29 mouse cellular contexts compared by ENCODE assay signal in the genomic region with DNA sequence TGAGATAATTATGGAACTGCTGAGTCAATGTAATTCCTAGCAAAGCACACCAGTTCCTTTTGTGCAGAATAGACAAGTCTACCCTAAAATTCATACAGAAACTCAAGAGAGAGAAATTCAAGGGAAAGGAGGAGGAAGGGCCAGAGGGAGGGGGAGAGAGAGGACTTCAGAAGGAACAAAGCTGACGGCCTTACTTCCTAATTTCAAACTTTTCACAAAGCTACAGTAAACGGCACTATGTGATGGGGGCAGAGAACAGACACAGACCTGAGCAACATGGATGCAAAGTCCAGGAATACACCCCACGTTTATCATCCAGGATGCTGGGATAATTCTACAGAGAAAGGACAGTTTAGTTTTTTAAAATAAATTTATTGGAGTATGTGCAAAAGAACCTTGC. TPM values are rescaled to one million over a fixed set of nuclear protein-coding genes. Genes with fewer than 3 reads are reported as not detected.
DNase-seq lines count a peak whose midpoint lies in the region; ATAC-seq and TF ChIP-seq lines count a peak whose summit lies in the region.
"Had no signal": no experiment of that assay in that cellular context is flagged by ENCODE, and none has a peak within 500 bp of the region (broad histone marks: within the 10 kb centered on the region; RNA-seq: fewer than 3 reads in every experiment).

No protein-coding gene starts in this region.

- peaks cover 24% of the 10 kb centered on the region for H3K4me1 ChIP-seq in liver, postnatal 0 days (ENCODE audit: insufficient read depth)
- H3K4me1 ChIP-seq: midbrain, embryonic 13.5 days had no signal

- H3K27ac ChIP-seq in gastrocnemius, adult 2 months: peak overlapping the region; percentile 74; the same call in 1 of the 2 replicates
- peak overlapping the region; percentile 76 for H3K27ac ChIP-seq in liver, postnatal 0 days (ENCODE audit: low read depth)
- H3K27ac ChIP-seq: embryonic facial prominence, embryonic 12.5 days; hindbrain, postnatal 0 days; midbrain, embryonic 13.5 days had no signal

- H3K4me3 ChIP-seq in gastrocnemius, adult 2 months: no peak overlapping the region
- no peak overlapping the region for H3K4me3 ChIP-seq in liver, postnatal 0 days (ENCODE audit: low read depth, low read length)
- H3K4me3 ChIP-seq: embryonic facial prominence, embryonic 12.5 days; heart, embryonic 13.5 days; midbrain, embryonic 13.5 days had no signal

- DNase-seq in gastrocnemius, adult 2 months: no peak
- DNase-seq in gastrocnemius, postnatal 14 days: no peak
- peak; percentile 34 for DNase-seq in 416B (ENCODE audit: low read depth)
- no peak for DNase-seq in liver, postnatal 0 days
- DNase-seq in cerebellum, adult 9-10 months: no peak
- no peak for DNase-seq in lung, postnatal 25 days (ENCODE audit: low spot score)
- DNase-seq in frontal cortex, postnatal 36 days (ENCODE audit: low spot score in 2 of 2): no peak
- DNase-seq: cerebellum, adult 9-11 months; forebrain, postnatal 0 days; layer of hippocampus, adult 9-11 months; left cerebral cortex, postnatal 4 days; right cerebral cortex, postnatal 25 days; spleen, adult 18-20 months; thymus, postnatal 14 days had no signal

- no peak overlapping the region for H3K4me2 ChIP-seq in liver, postnatal 0 days (ENCODE audit: low read depth, low read length)
- H3K4me2 ChIP-seq: embryonic facial prominence, embryonic 12.5 days; midbrain, embryonic 13.5 days had no signal

- intact Hi-C loops in gastrocnemius, adult 2 months (cut with DNase I): no loop called here
- intact Hi-C loops in gastrocnemius, postnatal 14 days (cut with DNase I; ENCODE audit: low total_unique reads): no loop called here

- 0 out of 2 replicates have a peak, but pooled peaks have one; percentile 15 for ATAC-seq in granulocyte monocyte progenitor cell, adult 5-6 weeks (replicated peaks; ENCODE audit: poor library complexity, severe bottlenecking)
- peak; percentile 48 for ATAC-seq in liver, postnatal 0 days
- ATAC-seq: forebrain, postnatal 0 days; hindbrain, postnatal 0 days; intestine, embryonic 16.5 days; midbrain, embryonic 13.5 days; Patski had no signal

- no peaks in the 10 kb centered on the region for H3K9me3 ChIP-seq in liver, postnatal 0 days (ENCODE audit: low read length)
- H3K9me3 ChIP-seq: embryonic facial prominence, embryonic 12.5 days; heart, embryonic 13.5 days; midbrain, embryonic 13.5 days had no signal

- no peaks in the 10 kb centered on the region for H3K36me3 ChIP-seq in liver, postnatal 0 days (replicated peaks; ENCODE audit: insufficient read depth, low read length)
- H3K36me3 ChIP-seq: embryonic facial prominence, embryonic 12.5 days; heart, embryonic 13.5 days; midbrain, embryonic 13.5 days had no signal

- H3K9ac ChIP-seq in liver, postnatal 0 days (replicated peaks): no peak overlapping the region
- H3K9ac ChIP-seq: embryonic facial prominence, embryonic 12.5 days; forebrain, postnatal 0 days; liver, embryonic 14.5 days; midbrain, embryonic 13.5 days had no signal

- WGBS in liver, postnatal 0 days (ENCODE audit: insufficient replicate concordance): 6% methylated on average over 3 of the region's 3 CpGs

- TF ChIP-seq CTCF in gastrocnemius, adult 2 months (IDR thresholded peaks at IDR 0.05): no peak
- no peak for TF ChIP-seq CTCF in liver, postnatal 0 days (IDR thresholded peaks at IDR 0.05; ENCODE audit: low read depth)

- TF ChIP-seq EP300 in liver, postnatal 0 days (IDR thresholded peaks at IDR 0.05; ENCODE audit: low read depth): peak; percentile 7; the same call in 1 of the 2 replicates

- no peaks in the 10 kb centered on the region for H3K27me3 ChIP-seq in liver, postnatal 0 days (ENCODE audit: insufficient read depth, low read length)
- H3K27me3 ChIP-seq: embryonic facial prominence, embryonic 12.5 days; midbrain, embryonic 13.5 days had no signal

RNA-seq across cellular contexts. Expression of a gene that starts 8.8 kb away (rescaled TPM):
- not detected for total RNA-seq in gastrocnemius, adult 2 months (2021)
- total RNA-seq in gastrocnemius, postnatal 14 days (2021): not detected
- not detected in 2 replicates for total RNA-seq in granulocyte monocyte progenitor cell, adult 5-6 weeks (2014; fragmentation: Nextera tagmentation)
- not detected in 2 replicates for total RNA-seq in granulocyte monocyte progenitor cell, adult 5-6 weeks (2017)
- polyA plus RNA-seq in liver, postnatal 0 days (2015; fragmentation: Nextera tagmentation; extraction: Ambion mirVana): not detected in 2 replicates
- total RNA-seq: adrenal gland, adult 18-20 months; gastrocnemius, postnatal 4 days; heart, postnatal 14 days; megakaryocyte progenitor cell, adult 5-6 weeks had no signal
- polyA plus RNA-seq: forebrain, embryonic 11.5 days; forebrain, postnatal 0 days; heart, embryonic 13.5 days; hindbrain, embryonic 11.5 days; neural tube, embryonic 11.5 days had no signal

RNA-seq across cellular contexts. Expression of a gene that starts 52.3 kb away (rescaled TPM):
- total RNA-seq in gastrocnemius, adult 2 months (2021): under 1 TPM; 0.59 to 0.71 TPM
- under 1 TPM; 0.53 to 0.64 TPM for total RNA-seq in gastrocnemius, postnatal 14 days (2021)
- total RNA-seq in granulocyte monocyte progenitor cell, adult 5-6 weeks (2014; fragmentation: Nextera tagmentation): 4.9 and 9.2 TPM in 2 replicates
- 5.3 TPM in 2 replicates for total RNA-seq in granulocyte monocyte progenitor cell, adult 5-6 weeks (2017)
- polyA plus RNA-seq in liver, postnatal 0 days (2015; fragmentation: Nextera tagmentation; extraction: Ambion mirVana): 0.76 and 1.2 TPM in 2 replicates

RNA-seq across cellular contexts. Expression of a gene that starts 52.3 kb away (rescaled TPM):
- 10 to 100 TPM; 16.1 to 21.2 TPM for total RNA-seq in gastrocnemius, adult 2 months (2021)
- 10 to 100 TPM; 19.9 to 22.5 TPM for total RNA-seq in gastrocnemius, postnatal 14 days (2021)
- total RNA-seq in granulocyte monocyte progenitor cell, adult 5-6 weeks (2014; fragmentation: Nextera tagmentation): 90.3 and 93.3 TPM in 2 replicates
- 49.2 and 53.6 TPM in 2 replicates for total RNA-seq in granulocyte monocyte progenitor cell, adult 5-6 weeks (2017)
- polyA plus RNA-seq in liver, postnatal 0 days (2015; fragmentation: Nextera tagmentation; extraction: Ambion mirVana): 23.8 and 25.0 TPM in 2 replicates
